Mouse (Mus musculus) cerebellum, postnatal 10 days (tissue): ENCODE data around the gene Rps27.
"Not testable (repeated sequence)": the region's sequence is repeated elsewhere in the genome, so short reads cannot be mapped to it uniquely, and the experiment has no call there.

ENCODE experiments used
- DNase-seq, 2 experiments: peaks; one replicate each; pipeline ENCODE4 v3.0.0; 2021; ENCODE audit warnings: mixed read lengths in 2 of 2

Rps27 gene

GRCm38 (mm10) chr3:90213377-90213866 is at the start of gene Rps27, which contains the start of gene Rab13:
Rps27 (minus strand) TSS chr3:90213651.
Rab13 (plus strand) TSS chr3:90213695.
- peak; percentile 90 to 91 for DNase-seq

GRCm38 (mm10) chr3:90258521-90258920 is 45.1 kb upstream of the Rps27 start:
- no peak for DNase-seq

GRCm38 (mm10) chr3:90256731-90257530 is 43.5 kb upstream of the Rps27 start:
- peak; percentile 98 for DNase-seq

GRCm38 (mm10) chr3:90255784-90256353 is 42.4 kb upstream of the Rps27 start:
- no peak for DNase-seq

GRCm38 (mm10) chr3:90255194-90255565 is 41.7 kb upstream of the Rps27 start:
- no peak for DNase-seq

GRCm38 (mm10) chr3:90254419-90255193 is 41.2 kb upstream of the Rps27 start:
- no peak for DNase-seq

GRCm38 (mm10) chr3:90253653-90254418 is 40.4 kb upstream of the Rps27 start, which contains the start of gene Crtc2:
Crtc2 (plus strand) TSS chr3:90254163.
- DNase-seq, result peak; percentile 96 to 98

- not testable (repeated sequence) for DNase-seq
Measured at GRCm38 (mm10) chr3:90253174-90253573, 39.7 kb upstream of the Rps27 start.

GRCm38 (mm10) chr3:90252659-90253058 is 39.2 kb upstream of the Rps27 start:
- peak in 1 of 2 experiments; percentile 44 for DNase-seq

GRCm38 (mm10) chr3:90251731-90252226 is 38.3 kb upstream of the Rps27 start:
- not testable (repeated sequence) for DNase-seq

GRCm38 (mm10) chr3:90250791-90251190 is 37.3 kb upstream of the Rps27 start:
- no peak for DNase-seq

- peak in 1 of 2 experiments; percentile 44 for DNase-seq
Measured at GRCm38 (mm10) chr3:90248746-90249100, 35.3 kb upstream of the Rps27 start.

- DNase-seq, result peak; percentile 96 to 97
Measured at GRCm38 (mm10) chr3:90247960-90248745, 34.7 kb upstream of the Rps27 start, which contains the start of gene Slc39a1. Slc39a1 (plus strand) TSS chr3:90248172.

- DNase-seq, result no peak
Measured at GRCm38 (mm10) chr3:90247630-90247959, 34.1 kb upstream of the Rps27 start.

- DNase-seq, result no peak
Measured at GRCm38 (mm10) chr3:90245406-90245805, 32.0 kb upstream of the Rps27 start.

GRCm38 (mm10) chr3:90242984-90243775 is 29.7 kb upstream of the Rps27 start, which contains the start of gene Creb3l4:
Creb3l4 (minus strand) TSS chr3:90243512.
- DNase-seq, result peak in 1 of 2 experiments; percentile 33

GRCm38 (mm10) chr3:90241669-90242358 is 28.4 kb upstream of the Rps27 start:
- no peak for DNase-seq

- DNase-seq, result no peak
Measured at GRCm38 (mm10) chr3:90241251-90241650, 27.8 kb upstream of the Rps27 start.

- DNase-seq, result peak; percentile 92 to 95
Measured at GRCm38 (mm10) chr3:90231507-90232333, 18.3 kb upstream of the Rps27 start, which contains the start of gene Jtb. Jtb (plus strand) TSS chr3:90231597.
